Mouse (Mus musculus) kidney, postnatal 4 days (tissue): Measurements from ENCODE around the gene Timm17a.

Experiments
- DNase-seq, 2 experiments: peaks; one replicate each; pipeline ENCODE4 v3.0.0; 2021; ENCODE audit warnings: mixed read lengths in 2 of 2

Timm17a gene

DNA sequence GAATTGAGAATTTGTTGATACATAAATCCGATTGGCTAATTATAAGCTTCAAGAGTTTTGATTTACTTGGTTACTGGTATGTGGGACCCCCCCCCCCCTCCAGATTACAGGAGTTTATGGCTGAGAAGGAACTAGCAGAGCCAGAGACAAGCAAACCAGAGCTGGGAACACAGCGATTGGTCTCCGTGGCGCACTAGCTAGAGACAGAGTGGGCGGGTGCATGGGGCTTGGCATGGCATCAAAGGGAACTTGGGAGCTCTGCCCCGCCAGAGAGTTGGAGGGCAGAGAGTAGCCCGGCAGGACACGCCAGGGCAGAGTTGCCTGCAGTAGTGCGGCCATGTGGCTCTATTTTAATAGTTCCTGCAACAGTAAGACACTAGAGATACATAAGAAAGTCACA is 32.9 kb downstream of the Timm17a start:
- peak; percentile 59 to 67 for DNase-seq

DNA sequence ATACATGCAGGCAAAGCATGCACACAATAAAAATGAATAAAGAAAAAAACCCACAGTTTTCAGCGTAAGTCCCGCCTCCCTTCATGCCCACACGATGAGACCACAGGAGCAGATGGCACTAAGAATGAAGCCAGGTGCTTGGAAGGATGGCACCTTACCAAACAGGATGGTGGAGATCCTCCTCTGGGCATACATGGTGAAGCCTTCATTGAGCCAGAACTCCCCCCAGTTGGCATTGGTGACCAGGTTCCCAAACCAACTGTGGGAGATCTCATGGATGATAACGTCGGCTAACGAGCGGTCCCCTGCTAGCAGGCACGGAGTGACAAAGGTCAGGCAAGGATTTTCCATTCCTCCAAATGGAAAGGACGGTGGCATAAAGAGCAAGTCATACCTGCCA is 42.2 kb downstream of the Timm17a start:
- no peak for DNase-seq

DNA sequence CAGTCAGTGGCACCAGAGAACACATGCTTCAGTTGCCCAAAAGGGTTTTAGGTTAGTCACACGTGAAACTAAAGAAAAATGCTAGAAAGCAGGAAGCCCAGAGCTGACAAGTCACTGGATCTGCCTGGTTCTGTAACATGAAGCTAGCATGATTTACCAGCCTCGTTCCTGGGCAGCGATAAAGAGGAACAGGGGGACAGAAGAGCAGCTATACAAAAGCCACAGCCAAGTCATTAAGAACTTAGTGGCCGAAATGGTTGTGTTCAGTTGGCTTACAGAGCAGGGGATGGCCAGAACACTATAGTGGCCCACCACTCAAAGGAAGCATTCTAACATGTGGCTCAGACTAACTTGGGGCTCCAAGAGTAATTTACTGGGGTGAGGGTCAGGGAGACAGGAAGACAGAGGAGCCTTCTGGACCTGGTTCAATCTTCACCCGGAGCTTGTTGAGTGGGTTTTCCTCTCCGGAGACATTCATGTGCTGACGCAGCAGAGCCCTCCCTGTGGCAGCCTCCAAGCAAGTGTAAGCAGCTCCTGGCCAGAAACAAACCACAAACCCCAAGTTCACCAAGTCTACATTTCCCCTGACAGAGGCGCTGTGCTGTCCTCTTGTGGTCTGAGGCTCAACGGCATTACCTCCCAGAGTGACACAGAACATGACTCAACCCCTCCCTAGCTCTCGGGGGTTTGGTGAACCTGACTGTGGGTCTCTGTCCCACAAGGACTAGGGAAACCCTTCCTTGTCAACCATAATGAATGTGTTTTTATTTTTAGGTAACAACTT is 45.7 kb downstream of the Timm17a start:
- no peak for DNase-seq

DNA sequence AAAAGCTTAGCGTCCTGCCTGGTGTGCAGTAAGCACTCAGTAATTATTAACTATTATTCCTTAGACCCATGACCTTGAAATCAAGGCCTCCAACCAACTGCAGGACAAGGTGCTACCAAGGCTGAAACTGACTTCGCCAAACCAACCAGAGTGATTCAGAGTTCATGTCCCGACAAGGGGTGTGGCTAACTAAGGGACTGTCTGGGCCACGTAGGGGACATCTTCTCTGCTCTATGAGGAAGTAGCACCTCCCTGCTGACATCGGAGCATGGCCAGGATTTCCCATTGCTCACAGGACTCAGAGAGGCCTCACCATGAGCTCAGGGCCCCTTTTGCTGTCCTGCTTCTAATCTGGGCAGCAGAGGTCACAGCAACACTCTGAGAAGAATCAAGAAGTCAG is 47.7 kb downstream of the Timm17a start:
- no peak for DNase-seq

DNA sequence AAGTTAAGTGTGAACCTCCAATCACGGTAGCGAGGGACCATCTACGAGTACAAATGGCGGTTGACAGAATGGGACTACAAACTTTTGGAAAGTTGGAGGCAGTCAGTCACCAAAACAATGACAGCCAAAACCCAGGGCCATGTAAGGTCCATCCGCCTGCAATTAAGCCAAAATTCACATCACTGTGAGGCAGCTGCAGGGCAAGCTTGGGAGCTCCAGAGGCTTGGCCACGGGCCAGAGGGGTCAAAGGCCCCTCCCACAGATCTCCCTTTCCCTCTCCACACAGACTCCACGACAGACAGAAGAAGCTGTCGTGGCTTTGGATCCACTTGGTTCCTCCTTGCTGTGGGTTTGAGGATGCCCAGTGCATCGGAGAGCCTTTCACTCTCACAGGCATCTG is 50.3 kb downstream of the Timm17a start:
- DNase-seq: peak; percentile 29 to 47

DNA sequence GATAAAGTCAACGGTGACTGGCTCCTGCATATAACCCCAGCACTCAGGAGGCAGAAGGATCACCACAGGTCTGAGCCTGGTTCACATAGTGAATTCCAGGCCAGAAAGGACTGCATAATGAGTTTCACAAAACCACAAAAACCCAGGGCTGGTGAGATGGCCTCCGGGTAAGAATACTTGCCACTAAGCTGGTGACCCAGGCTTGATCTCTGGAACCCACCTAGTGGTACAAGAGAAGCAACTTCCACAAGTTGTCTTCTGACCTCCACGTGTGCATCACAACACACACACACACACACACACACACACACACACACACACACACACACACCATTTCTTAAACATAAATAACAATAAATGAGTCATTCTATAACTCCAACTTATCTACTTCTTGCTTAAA is 51.2 kb downstream of the Timm17a start:
- no peak for DNase-seq

DNA sequence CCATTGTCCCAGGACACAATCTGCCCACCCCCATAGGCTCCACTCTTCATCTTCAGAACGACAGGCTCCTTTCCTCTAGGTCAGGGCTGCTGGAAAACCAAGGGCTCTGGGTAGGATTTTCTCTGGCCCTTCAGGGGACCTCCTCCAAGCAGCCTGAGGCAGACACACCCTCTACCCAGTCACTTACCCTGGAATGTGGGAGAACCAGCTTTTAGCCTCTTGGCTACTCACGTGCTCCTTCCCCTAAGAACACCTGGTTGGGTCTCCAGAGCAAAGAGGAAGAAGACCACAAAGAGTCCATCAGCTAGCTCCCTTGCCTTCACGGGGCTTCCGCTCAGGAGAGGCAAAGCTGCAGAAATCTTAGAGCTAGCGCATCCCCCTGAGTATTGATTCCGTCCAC is 52.6 kb downstream of the Timm17a start:
- no peak for DNase-seq

DNA sequence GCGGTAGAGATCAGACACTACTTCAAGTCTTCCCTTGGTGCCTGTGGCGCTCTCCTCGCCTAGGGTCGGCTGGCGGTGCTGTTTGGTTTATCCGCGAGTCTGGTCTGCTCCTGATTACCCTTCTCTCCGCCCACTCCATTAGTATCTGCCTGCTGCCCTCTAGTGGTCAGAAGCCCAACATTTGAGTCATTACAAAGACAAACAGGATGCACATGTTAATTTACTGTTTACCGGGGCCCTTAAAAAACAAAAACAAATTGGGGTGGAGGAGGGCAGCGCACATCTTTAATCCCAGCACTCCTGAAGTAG is 54.5 kb downstream of the Timm17a start:
- DNase-seq: peak; percentile 88 to 91

DNA sequence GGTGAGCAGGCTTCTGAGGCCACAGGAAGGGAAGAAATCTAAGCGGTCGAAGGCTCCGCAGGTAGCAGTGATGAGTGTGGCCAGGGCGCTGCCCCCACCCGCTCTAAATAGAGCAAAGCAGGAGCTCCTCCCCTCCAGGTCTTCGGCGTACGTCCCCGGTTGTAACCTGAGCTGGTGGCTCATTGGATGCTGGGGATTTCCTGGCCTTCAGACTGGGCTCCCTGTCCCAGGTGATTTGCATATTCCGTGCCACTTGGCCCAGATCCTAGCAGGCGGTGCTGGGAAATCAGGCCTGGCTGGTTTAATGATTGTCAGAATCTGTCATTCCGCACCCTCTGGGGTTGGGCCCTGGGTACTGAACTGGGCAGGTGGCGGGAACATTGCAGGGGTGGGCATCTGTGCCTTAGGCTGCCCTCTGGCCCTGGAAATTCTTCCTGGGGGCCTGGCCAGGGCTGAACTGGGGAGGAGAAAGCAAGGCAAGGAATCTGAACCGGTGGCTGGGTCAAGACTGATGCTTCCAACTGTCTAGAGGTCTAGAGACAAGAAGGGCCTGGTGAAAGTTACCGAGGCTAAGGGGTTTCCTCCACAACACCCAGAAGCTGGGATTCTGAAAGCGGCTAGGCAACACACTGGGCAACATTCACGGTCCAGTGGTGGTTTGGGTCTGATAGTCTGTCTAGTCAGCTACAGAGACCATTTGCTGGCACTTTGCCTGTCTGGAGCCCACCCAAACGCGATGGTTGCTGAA is 55.0 kb downstream of the Timm17a start, which contains the start of gene Elf3:
Gene Elf3 (minus strand): TSS at position 189 of the 748 bp plus-strand sequence.
- DNase-seq: peak; percentile 81 to 90

DNA sequence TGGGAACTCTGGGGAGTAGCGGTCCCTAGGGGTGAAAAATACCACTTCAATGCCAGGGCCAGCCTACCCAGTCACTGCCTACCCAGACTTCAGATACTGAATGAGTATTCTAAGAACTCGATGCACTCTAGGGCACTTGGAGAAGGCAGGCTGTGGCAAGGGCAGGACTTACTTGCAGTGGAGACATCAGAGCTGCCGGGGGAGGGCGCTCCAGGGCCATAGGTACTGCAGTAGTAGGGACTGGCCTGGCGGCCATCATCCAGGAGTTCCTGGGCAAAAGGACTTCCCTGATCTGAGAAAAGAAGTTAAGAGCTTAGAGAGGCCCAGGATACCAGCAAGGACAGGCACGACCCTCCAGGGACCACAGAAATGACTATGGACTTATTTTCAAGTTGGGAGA is 57.3 kb downstream of the Timm17a start:
- peak; percentile 50 to 70 for DNase-seq

DNA sequence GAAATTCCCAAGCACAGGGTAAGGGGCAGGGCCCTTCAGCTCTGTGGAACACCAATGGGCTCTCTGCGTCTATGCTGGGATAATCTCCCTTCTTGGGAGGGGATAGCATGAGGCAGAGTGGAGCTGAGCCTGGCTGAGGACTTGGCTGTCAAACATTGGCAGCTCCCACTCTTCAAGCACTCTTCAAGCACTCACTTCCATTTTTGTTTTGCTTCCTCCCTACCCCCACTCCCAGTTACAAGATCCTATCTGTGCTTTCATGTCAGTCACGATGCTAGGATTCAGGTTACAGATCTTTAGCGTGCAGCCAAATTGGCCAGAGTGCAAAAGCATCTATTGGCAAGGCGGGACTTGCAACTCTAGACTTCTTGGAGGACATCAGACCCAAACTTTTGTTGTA is 60.7 kb downstream of the Timm17a start:
- DNase-seq: no peak

DNA sequence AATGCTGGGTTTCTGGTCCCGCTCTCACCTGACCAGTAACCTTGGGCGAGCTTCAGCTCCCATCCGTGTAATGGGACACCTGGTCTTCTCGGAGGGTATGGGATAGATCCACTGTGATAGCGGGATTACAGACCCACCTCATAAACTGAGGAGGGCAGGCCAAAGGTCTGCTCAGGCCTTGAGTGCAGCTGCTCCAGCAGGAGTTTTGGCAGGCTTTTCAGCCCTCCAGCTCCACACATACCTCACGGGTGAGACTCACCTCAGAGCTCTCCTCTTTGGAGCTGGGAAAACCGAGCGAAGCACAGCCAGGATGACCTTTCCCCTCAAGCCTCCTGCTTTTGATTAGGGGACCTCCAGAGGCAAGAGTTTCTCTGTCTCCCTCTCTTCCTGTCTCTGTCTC is 62.2 kb downstream of the Timm17a start:
- DNase-seq: no peak

DNA sequence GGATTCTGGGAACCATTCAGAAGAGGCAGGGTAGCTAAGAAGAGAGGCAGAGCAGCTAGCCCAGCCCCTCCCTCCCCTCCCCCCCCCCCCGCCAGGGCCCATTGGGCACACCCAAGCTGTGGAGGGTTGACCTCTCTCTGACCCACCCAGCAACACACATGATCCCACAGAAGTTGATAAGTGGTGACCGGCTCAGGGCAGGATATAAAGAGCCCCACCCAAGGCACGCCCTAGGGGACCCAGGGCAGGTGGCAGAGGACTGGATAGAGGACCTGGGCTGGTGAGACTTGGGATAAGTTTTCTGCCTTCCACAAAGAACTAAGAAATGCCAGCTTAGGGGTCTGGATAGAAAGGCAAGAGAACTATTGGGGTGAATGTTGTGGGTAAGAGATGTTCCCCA is 62.9 kb downstream of the Timm17a start:
- DNase-seq: no peak

DNA sequence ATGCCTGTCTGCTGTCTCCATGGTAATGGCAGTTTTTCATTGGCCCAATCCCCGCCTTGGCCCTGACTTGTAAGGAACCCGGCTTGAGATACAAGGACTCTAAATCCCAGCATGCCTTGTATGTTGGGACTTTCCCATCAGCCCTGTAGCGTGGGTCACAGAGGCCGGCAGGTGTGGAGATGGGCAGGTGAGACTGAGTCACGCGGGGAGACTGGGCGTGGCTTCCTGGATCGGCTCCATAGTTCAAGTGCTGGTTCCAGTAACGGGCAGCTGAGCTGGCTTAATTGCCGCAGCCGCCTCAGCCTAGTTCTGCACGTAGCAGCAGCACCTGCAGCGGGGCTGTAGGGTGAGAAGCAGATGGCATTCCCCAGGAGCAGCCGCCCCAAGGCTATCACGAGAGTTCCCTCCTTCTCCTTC is 65.1 kb downstream of the Timm17a start:
- DNase-seq: peak; percentile 77 to 88
